ENCODE assay signal across 8 mouse cellular contexts in genomic region chr12:81026277-81026994, GRCm38 (mm10). TPM values are rescaled to one million over a fixed set of nuclear protein-coding genes. Genes with fewer than 3 reads are reported as not detected.
A peak's percentile ranks its signal among the peaks of the same experiment; 100 is the strongest.
DNase-seq lines count a peak whose midpoint lies in the region; ATAC-seq and TF ChIP-seq lines count a peak whose summit lies in the region.

TSS of gene Smoc1 (plus strand) at chr12:81026808.

- no peaks in the 10 kb centered on the region for H3K9me3 ChIP-seq in E14TG2a.4 (ENCODE audit: low read length)
- no peaks in the 10 kb centered on the region for H3K9me3 ChIP-seq in embryonic facial prominence, embryonic 15.5 days (replicated peaks)
- no peaks in the 10 kb centered on the region for H3K9me3 ChIP-seq in heart, embryonic 13.5 days
- no peaks in the 10 kb centered on the region for H3K9me3 ChIP-seq in liver, embryonic 13.5 days (replicated peaks)

- peaks cover 57% of the 10 kb centered on the region for H3K4me1 ChIP-seq in E14TG2a.4 (replicated peaks; ENCODE audit: low read depth, low read length)
- H3K4me1 ChIP-seq in embryonic facial prominence, embryonic 15.5 days = peaks cover 20% of the 10 kb centered on the region
- H3K4me1 ChIP-seq in heart, embryonic 13.5 days = peaks cover 17% of the 10 kb centered on the region
- H3K4me1 ChIP-seq in liver, embryonic 13.5 days (replicated peaks) = peaks cover 4% of the 10 kb centered on the region; the same call in 1 of the 2 replicates

- no peak within 1 kb of the TSS for H3K27ac ChIP-seq in embryonic facial prominence, embryonic 15.5 days (replicated peaks)
- H3K27ac ChIP-seq in heart, embryonic 13.5 days (replicated peaks) = no peak within 1 kb of the TSS
- H3K27ac ChIP-seq in liver, embryonic 13.5 days = no peak within 1 kb of the TSS

- peaks cover 45% of the 10 kb centered on the region for H3K36me3 ChIP-seq in E14TG2a.4 (ENCODE audit: insufficient read depth, low read length)
- H3K36me3 ChIP-seq in embryonic facial prominence, embryonic 15.5 days = no peaks in the 10 kb centered on the region
- no peaks in the 10 kb centered on the region for H3K36me3 ChIP-seq in heart, embryonic 13.5 days
- no peaks in the 10 kb centered on the region for H3K36me3 ChIP-seq in liver, embryonic 13.5 days

- H3K9ac ChIP-seq in embryonic facial prominence, embryonic 15.5 days = peak within 1 kb of the TSS; percentile 40
- H3K9ac ChIP-seq in heart, embryonic 13.5 days = peak within 1 kb of the TSS; percentile 80
- H3K9ac ChIP-seq in liver, embryonic 13.5 days = peak within 1 kb of the TSS; percentile 63

- 3% methylated on average over 41 of the region's 42 CpGs for WGBS in embryonic facial prominence, embryonic 15.5 days
- 5% methylated on average over 32 of the region's 42 CpGs for WGBS in heart, embryonic 13.5 days
- WGBS in liver, embryonic 13.5 days (ENCODE audit: insufficient replicate concordance) = 8% methylated on average over 34 of the region's 42 CpGs

- no peak for TF ChIP-seq CTCF in E14TG2a.4 (conservative IDR thresholded peaks at IDR 0.05; ENCODE audit: low read length)

- H3K4me2 ChIP-seq in embryonic facial prominence, embryonic 15.5 days (replicated peaks) = peak within 1 kb of the TSS; percentile 98
- peak within 1 kb of the TSS; percentile 98 for H3K4me2 ChIP-seq in heart, embryonic 13.5 days
- peak within 1 kb of the TSS; percentile 61 for H3K4me2 ChIP-seq in liver, embryonic 13.5 days

- H3K27me3 ChIP-seq in E14TG2a.4 (ENCODE audit: insufficient read depth, low read length) = peaks cover 13% of the 10 kb centered on the region
- peaks cover 33% of the 10 kb centered on the region for H3K27me3 ChIP-seq in embryonic facial prominence, embryonic 15.5 days
- H3K27me3 ChIP-seq in heart, embryonic 13.5 days (replicated peaks) = peaks cover 65% of the 10 kb centered on the region
- peaks cover 44% of the 10 kb centered on the region for H3K27me3 ChIP-seq in liver, embryonic 13.5 days

- peak within 1 kb of the TSS; percentile 89 for H3K4me3 ChIP-seq in E14TG2a.4 (replicated peaks; ENCODE audit: low read length)
- peak within 1 kb of the TSS; percentile 58 for H3K4me3 ChIP-seq in embryonic facial prominence, embryonic 15.5 days (replicated peaks)
- peak within 1 kb of the TSS; percentile 73 for H3K4me3 ChIP-seq in heart, embryonic 13.5 days
- H3K4me3 ChIP-seq in liver, embryonic 13.5 days (replicated peaks) = peak within 1 kb of the TSS; percentile 57

- peak; percentile 77 for ATAC-seq in embryonic facial prominence, embryonic 15.5 days (ENCODE audit: insufficient number of reproducible peaks, low FRiP score, low TSS enrichment, low read depth)
- ATAC-seq in heart, embryonic 13.5 days (ENCODE audit: extremely low read depth, insufficient number of reproducible peaks, low FRiP score, low TSS enrichment) = peak; percentile 66; the same call in 1 of the 2 replicates
- peak; percentile 75 for ATAC-seq in liver, embryonic 13.5 days (ENCODE audit: low read depth)

- DNase-seq in adrenal gland, postnatal 25 days = peak; percentile 89
- peak; percentile 8 to 44 for DNase-seq in kidney, postnatal 25 days
- no peak for DNase-seq in liver, embryonic 13.5 days
- DNase-seq in retina, postnatal 7 days (ENCODE audit: low read depth, low spot score) = peak; percentile 75
- DNase-seq in adipocyte (ENCODE audit: low spot score) = no peak

RNA-seq across cellular contexts. Expression of gene Smoc1, which starts in this region (rescaled TPM):
- total RNA-seq in adrenal gland, postnatal 25 days (2021) = 132 and 152 TPM in 2 replicates
- 7.1 and 8.1 TPM in 2 replicates for polyA plus RNA-seq in embryonic facial prominence, embryonic 15.5 days (2015; fragmentation: Nextera tagmentation; extraction: Ambion mirVana)
- polyA plus RNA-seq in heart, embryonic 13.5 days (2015; fragmentation: Nextera tagmentation; extraction: Ambion mirVana) = 7.3 and 7.5 TPM in 2 replicates
- polyA plus RNA-seq in liver, embryonic 13.5 days (2015; fragmentation: Nextera tagmentation; extraction: Ambion mirVana) = 6.0 and 7.4 TPM in 2 replicates

Comparison
In these comparisons a context has a peak if more than half of its experiments do, and no peak if none do; other contexts are left out.
1. DNase-seq: peak in adrenal gland, postnatal 25 days (single experiment), kidney, postnatal 25 days (2 of 2) and retina, postnatal 7 days (single experiment); none in liver, embryonic 13.5 days (single experiment) and adipocyte (single experiment).
2. Peak in every context shown above with its lines, with median percentiles within 50 percentile points of each other: H3K4me3 ChIP-seq, ATAC-seq, H3K4me2 ChIP-seq and H3K9ac ChIP-seq.